Mouse (Mus musculus) E14TG2a.4 (cell line): ENCODE results near the gene Ring1.

Source experiments
- CTCF ChIP-seq: conservative IDR thresholded peaks from 2 replicates; pipeline ENCODE4 v1.5.1; 2014; ENCODE audit warnings: low read length
- NANOG ChIP-seq: IDR thresholded peaks from 2 replicates; pipeline ENCODE4 v1.6.1; 2014; ENCODE audit warnings: borderline replicate concordance, low read length, mixed read lengths
- POU5F1 ChIP-seq: IDR thresholded peaks from 2 replicates; pipeline ENCODE4 v1.6.1; 2014; ENCODE audit warnings: low read length, borderline replicate concordance

GRCm38 (mm10) chr17:34031465-34032173 lies 7.1 kb upstream of the Ring1 start, which contains the start of the genes Slc39a7 and Rxrb:
- TF ChIP-seq CTCF (no peak), POU5F1 (no peak), NANOG (no peak)
